Mouse (Mus musculus): Measurements from ENCODE around the gene Stau1.
"Not testable (repeated sequence)": the region's sequence is repeated elsewhere in the genome, so short reads cannot be mapped to it uniquely, and the experiment has no call there.

Gene Stau1

DNA sequence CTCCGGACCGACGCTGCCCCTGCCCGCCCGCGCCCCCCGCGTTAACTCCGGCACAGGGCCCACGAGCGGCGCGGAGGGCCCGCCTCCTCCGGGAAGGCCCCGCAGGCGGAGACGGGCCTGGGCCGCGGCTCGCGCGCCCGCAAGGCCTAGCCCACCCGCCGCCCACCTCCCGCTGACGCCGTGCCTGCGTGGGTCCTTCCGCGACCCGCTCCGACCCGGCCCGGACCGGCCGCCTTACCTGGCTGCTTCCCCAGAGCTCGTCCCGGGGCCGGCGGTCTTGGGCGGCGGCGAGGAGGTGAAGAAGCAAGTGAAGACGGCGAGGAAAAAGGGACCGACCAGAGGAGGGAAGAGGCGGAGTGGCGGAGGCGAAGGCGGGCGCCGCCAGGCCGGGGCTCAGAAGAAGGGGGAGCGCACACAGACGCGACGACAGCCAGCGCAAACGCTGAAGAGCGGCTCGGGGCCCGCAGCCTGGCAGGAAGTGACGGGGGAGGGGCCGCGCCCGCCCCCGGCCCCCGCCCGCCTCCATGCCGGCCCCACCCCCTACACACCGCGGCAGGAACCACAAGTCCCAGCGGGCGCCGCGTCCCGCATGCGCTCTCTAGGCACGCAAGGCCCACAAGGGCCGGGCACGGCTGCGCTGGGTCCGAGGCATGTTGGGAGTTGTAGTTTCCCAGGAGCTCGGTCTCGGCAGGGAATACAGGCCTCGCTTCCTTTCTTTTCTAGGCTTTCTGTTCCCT is at the start of gene Stau1:
Gene Stau1 (minus strand): TSS at position 504 of the 737 bp plus-strand sequence.
- in situ Hi-C loops (cut with MboI, MseI), result no loop called here

DNA sequence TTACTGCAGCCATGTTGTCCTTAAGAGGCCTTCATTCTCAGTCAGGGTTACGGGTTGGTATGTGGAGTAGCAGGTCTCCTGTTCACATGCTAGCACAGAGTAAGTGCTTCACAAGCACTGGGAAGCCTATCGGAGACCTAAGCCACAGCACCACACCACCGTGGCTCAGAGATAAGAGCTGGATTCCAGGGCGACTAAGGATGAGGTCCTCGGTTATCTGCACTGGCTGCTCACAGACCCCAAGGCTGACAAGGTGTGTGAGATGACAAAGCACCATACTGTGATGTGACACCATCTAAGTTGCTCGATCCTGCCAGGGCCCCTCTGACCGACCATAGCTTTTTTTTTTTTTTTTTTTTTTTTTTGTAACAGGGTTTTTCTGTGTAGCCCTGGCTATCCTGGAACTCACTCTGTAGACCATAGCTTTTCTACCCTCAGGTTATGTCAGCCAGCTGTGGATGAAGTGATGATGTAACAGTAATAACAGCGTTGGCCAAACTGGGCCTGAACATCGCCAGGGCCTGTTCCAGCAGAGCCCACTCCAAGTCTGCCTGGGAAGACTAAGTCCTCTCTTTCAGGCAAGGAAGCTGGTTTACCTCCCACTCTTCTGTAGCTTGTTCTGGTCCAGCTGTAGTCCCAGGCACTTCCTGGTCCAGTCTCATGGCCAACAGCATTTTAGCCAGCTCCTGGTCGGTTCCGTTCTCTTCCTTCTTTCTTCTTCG is 47.5 kb upstream of the Stau1 start:
- in situ Hi-C loops (cut with MboI, MseI), result no loop called here

DNA sequence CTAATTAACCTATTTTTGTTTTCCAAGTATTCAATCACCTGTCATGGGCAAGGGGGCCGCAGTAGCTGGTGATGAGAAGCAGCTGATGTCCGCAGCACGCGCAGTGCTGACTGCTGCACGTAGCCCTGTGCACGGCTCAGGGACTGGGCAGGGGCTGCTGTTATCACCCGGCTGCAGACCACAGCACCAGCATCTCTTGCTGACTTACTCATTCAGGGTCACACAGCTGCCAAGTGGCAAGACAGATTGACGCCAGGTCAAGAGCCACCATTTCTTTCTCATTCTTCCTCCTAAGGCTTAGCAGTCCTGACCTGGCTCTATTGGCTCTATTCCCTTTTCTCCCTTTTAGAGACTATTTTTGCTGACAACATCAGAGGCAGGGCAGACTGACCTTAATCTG is 43.3 kb upstream of the Stau1 start:
- in situ Hi-C loops (cut with MboI, MseI), result no loop called here

DNA sequence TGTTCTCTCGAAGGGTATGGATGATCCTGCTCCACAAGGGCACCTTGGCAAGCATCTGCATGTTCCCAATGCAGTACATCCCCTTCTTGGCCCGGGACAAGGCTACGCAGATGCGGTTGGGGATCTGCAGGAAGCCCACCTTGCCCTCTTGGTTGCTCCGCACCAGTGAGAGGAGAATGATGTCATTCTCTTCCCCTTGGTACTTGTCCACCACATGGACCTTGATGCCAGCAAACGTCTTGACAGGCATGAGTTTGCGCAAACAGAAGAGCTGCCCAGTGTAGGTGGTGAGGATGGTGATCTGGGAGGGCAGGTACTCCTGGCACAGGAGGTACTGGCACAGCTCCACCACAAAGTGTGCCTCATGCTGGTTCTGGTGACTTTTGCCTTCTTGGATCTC is 42.6 kb upstream of the Stau1 start:
- in situ Hi-C loops (cut with MboI, MseI), result no loop called here

DNA sequence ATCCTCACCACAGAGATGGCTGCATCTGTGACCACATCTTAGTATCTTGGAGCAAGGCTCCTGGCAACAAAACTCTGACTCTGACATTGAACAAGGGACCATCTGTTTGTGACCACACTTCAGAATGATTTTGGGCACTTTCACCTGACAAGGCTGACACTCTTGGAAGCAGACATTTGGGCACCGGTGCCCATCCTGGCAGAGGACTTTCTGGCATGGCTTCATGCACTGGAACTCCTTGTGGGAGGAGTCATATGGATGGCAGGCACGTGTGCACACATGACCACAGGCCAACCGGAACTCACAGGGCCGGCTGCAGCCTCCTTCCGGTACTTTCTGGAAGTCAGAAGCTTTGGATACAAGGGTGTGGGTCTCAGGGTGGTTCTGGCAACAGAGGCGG is 42.2 kb upstream of the Stau1 start:
- in situ Hi-C loops (cut with MboI, MseI), result no loop called here

DNA sequence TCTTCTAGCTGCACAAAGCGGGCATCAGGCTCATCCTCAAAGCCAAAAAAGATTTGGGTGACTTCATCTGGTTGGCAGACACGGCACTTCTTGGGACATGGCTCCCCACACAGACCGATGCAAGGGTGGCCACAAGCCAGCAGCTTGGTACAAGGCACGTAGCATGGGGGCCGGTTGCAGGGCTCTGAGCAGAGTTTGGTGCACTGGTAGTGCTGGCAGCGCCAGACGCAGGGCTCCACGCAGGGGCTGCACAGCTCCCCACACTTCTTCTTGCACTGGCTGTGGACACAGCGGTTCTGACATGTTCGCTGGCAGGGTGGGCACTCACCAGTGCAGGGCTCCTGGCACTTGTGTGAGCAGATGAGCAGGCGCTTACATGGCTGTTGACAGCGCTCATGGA is 41.6 kb upstream of the Stau1 start:
- in situ Hi-C loops (cut with MboI, MseI), result no loop called here

DNA sequence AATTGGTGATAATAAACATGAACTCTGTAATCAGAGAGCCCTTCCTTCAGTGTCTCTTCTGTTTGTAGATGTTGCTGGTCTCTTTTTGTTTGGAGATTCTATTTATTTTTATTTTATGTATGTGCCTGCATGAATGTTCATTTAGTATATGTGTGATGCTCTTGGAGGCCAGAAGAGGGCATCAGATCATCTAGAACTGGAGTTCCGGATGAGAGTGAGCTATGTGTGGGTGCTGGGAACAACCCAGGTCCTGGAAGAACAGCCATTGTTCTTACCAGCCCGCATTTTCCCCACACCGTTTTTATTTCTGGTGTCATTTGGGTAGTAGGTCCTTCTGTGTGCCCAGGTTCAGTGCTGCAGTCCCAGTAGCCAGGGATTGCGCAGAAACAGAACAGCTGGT is 34.4 kb upstream of the Stau1 start:
- in situ Hi-C loops (cut with MboI, MseI), result no loop called here

DNA sequence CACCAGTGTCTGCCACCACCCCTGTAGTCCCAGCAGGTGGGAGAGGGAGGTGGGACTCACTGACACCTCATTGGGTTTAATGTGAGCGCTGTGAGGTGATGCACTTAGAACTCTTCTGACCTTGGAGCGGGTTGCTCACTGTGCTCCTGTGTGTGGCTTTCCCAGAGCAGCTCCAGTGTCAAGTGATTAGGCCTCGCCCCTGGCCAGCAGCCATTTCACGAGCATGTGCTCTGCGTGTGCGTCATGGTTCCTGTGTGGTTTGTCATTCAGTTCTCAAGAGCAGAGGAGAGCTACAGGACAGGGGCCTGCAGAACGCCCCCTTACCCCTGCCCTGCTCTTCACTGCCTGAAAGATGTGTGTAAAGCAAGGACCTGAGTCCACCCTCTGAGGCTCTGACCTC is 32.5 kb upstream of the Stau1 start:
- in situ Hi-C loops (cut with MboI, MseI), result no loop called here

DNA sequence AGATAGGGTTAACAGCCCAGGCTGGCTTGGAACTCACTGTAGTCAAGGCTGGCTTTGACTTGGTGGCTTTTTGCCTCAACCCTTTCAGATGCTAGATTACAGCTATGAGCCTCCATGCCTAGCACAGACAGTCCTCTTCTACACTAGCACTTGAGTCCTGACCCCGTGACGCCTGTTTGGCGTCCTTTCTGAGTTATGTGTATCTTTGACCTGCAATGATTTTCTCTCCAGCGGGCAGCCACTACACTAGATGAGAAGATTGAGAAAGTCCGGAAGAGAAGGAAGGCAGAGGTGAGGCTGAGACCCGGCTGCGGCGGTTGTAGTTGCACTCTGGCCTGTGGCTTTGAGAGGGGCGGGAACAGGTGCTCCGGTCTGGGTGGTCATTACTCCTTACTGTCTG is 23.3 kb upstream of the Stau1 start:
- in situ Hi-C loops (cut with MboI, MseI), result no loop called here

DNA sequence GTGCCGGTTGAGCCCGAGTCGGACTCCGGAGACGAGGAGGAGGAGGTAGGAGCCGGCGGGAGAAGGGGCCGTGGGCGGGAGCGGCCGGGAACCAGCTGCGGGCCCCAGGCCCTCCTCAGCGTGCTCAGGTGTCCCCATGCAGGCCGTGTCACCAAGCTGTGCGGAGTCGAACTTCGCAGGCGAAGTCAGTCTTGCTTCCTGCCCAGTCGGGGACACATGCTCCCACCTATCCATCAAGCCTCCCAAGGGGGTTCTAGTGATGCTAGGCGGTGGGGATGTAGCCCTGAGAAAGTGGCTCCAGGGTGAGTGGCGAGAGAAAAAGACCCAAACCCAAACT is 19.3 kb upstream of the Stau1 start:
- in situ Hi-C loops (cut with MboI, MseI), result no loop called here

DNA sequence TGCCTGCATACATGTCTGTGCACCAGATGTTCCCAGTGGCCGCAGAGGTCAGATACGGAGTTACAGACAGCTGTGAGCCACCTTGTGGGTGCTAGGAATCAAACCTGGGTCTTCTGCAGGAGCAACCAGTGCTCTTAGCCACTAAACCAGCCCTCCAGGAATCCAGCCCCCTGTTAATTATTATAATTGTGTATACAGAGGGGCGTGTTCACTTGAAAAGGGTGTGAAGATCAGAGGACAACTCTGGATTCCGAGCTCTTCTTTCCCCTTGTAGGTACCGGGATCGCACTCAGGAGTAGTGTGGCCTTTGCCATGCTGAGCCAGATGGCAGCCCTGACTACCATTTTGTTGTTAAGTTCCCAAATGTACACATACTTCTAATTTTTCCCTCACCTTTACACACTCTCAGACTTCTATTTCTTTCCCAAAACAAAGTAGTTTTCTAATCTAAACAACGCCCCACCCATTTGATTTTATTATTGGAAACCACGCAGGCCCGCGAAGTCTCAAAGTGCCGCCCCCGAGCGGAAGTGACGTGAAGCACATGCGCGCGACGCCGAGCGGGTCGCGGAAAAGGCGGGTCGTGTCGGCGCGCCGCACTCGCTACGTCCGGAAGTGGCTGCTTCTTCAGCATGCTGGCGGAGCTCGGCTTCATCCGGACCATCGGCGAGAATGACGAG is 18.7 kb upstream of the Stau1 start, which contains the start of gene Ddx27:
Gene Ddx27 (plus strand): TSS at position 492 of the 680 bp plus-strand sequence.
- in situ Hi-C loops (cut with MboI, MseI), result no loop called here

DNA sequence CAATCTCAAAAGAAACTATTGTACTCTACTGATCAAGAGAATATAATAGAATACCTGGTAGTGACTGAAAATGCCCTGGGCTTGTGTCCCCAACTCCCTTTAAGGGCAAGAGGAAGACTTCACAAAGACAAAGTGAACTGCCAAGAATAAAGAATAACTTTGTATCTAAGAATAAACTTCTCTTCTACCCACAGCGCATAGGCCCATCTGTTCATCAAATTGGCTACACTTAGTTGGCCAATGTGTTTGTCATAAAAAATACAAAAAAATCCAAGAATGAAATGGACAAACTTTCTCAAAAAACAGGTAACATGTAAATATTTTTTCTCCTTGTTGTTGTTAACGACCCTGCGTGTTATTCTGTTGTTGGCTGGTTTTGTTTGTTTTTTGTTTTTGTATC is 14.4 kb upstream of the Stau1 start:
- in situ Hi-C loops (cut with MboI, MseI), result no loop called here

DNA sequence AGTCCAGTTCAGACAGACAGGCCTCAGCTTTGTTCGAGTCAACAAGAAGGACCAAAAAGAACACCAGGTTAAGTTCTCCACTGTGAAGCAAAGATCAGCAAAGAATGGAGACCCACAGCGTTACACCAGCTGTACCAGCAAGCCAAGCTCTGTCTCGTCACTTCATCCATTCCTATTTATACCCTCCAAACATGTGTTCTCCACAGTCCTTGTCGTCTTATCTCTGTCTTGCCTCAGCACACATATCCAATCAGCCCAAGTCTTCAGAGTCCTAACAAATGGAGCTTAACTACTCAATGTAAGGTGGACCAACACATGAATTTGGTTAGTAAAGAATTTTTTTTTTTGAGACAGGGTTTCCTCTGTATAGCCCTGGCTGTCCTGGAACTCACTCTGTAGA is 13.4 kb upstream of the Stau1 start:
- in situ Hi-C loops (cut with MboI, MseI), result no loop called here

DNA sequence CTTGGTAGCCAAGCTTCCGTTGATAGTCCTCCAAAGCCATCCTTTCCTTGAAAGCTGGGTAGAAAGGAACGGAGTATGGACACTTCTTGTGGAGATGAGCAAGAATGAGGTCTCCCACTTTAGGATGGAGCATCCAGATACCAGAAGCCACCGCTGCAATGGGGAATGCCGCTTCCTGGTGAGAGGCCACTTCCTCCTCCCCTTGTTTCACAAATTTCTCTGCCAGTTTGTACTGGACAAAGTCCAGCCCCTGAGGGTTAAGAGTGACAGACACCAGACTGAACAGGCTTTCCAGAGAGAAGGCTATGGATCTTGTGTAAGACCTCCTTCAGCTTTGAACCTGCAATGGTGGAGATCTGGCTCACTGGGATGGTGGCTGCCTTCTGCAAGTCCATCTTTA is 11.5 kb upstream of the Stau1 start:
- in situ Hi-C loops (cut with MboI, MseI), result not testable (repeated sequence)

DNA sequence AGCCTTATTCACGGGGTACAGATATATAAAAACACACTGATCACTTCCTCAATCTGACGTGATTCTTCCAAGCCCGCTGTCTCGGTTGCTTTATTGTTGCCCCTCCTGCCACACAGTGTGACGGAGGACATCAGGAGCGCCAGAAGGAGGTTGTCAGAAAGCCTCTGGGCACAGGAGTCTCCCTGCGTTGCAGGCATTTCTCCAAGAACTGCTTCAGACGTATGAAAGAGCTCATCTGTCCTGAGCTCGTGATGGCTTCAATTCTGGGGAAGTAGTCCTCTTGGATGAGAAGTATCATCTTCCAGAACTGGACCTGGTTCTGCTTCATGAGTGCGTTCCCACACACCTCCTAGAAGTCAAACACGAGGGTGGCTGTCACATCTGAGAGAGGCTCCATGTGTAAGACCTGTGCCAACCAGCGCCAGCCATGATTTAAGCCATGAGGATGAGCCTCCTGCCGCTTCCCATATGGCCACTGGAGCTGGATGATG is 10.9 kb upstream of the Stau1 start:
- in situ Hi-C loops (cut with MboI, MseI), result no loop called here

DNA sequence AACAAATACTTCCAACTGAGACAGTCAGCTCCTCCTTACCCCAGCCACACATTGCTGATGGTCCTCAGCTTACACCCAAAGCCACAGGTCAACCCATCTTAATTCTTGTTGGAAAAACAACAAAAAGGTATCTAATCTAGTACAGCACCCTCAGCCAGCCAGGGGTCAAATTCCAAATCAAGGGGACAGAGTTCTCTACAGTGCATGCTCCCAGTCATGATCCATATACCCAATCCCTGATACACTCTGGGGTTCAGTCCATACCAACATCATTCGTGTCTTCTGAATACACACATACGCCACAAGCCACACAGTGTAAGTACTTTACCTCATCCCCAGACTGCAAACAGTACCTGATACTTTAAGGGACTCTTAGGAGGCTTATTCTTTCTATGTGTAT is 10.3 kb upstream of the Stau1 start:
- in situ Hi-C loops (cut with MboI, MseI), result no loop called here

DNA sequence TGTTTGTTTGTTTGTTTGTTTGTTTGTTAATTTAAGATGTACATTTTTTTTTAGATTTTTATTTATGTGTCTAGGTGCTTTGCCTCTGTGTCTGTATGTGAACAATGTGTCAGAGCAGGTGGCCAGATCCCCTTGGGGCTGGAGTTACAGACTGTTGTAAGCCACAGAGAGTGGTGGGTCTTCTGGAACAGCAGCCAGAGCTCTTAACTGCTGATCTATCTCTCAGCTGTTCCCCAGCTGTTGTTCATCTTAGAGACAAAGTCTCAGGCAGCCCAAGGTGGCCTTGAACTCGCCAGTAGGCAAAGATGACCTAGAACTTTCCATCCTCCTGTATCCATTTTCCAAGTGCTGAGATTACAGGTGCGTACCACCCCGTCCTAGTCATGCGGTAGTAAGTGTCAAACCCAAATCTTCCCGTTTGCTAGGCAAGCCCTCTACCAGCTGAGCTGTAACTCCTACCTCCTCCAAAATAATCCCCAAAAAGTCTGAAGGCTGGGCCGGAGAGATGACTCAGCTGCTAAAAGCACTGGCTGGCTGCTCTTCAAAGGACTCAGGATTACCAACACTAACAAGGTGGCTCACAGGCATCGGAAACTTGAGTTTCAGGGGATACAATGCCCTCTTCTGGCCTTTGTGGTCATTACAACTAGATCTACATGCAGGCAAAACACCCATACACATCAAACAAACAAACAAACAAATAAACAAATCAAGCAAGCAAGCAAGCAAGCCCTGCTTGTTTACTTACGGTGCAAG is 8.2 kb upstream of the Stau1 start:
- in situ Hi-C loops (cut with MboI, MseI), result loop anchor here (5.0 kb wide), 1 partner anchor 47 kb away; no protein-coding TSS in a partner anchor

DNA sequence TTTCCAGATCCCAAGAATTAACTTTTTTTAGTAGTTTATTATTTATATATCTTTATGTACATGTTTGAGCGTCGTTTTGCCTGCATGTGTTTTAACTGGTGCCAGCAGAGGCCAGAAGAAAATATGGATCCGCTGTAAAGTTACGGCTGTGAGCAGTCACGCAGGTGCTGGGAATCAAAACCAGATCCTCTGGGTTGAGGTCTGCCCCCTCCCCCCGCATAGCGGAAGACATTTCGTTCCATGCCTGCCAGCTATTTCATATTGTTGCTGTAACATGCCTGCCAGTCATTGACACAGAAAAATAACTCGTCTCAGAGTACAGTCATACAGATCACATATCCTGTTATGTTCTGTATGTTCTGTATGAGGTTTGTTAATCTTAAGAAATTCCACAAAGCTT is 5.4 kb upstream of the Stau1 start:
- in situ Hi-C loops (cut with MboI, MseI), result loop anchor here (5.0 kb wide), 1 partner anchor 44 kb away; no protein-coding TSS in a partner anchor

DNA sequence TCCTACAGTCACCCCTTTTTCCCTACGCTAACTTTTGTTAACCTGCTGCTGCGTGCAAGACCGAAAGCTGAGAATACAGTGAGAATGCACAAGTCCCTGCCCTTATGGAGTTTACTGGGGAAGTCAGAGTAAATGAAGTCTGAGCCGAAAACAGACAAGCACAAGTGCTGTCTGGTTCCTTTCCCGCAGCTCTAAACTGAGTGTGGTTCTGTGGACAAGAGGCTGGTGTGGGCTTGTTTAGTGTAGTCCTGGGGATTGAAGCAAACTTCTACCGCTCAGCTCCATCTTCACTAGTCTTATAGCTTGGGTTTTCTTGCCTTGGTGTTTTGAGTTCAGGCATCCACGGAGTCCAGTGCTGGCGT is 415 bp upstream of the Stau1 start:
- in situ Hi-C loops (cut with MboI, MseI), result no loop called here

DNA sequence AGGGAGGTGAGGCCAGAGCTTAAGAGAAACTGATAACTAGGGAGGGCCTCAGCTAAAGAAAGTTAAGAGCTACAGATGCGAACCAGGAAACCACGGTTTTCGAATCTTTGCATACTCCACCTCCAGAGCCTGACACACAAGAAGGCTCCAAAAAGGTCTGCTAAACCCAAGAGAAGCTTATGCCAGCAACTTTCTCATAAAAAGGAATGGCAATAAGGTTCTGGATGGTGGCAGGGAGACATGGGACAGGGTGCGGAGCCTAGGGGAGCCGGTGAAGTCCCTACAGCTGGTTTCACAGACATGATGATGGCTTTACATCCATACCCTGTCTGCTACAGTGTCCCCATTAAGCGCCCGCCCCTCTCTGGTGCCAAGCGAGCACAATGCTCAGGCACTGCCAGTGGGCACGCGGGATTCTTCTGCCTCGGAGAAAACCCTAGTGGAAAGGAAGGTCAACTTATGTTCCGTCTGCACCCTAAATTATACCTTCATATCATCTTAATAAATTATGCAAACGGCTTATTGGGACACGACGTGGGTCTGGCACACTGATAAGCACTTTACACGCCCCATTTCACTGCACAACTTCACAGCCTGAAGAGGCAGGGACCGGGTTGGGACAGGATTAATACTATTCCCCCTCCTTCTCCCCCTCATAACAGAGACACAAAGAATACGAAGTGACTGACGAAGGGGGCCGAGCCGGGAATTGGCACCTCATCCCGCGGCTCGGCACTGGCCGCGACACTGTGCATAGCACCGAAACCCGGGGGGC is 891 bp downstream of the Stau1 start:
- in situ Hi-C loops (cut with MboI, MseI), result no loop called here

DNA sequence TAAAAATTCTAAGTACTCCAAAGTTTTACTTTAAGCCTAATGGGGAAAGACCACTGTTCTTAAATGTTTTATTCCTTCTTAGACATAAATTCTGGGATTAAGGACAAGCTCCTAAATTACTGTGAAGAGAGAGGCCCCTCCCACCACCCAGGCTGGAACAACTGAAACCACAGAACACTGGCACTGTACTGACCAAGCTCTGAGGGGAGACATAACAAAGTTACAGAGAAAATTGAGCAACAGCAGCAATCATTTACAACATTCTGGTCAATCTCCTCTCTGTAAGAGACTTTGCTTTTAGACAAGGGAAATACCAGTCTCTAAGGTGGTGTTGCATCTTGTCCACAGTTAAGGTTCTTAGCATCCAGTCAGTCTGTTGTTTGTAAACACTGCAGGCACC is 4.2 kb downstream of the Stau1 start:
- in situ Hi-C loops (cut with MboI, MseI), result no loop called here
